Mouse (Mus musculus) midbrain, embryonic 14.5 days (tissue): Measurements from ENCODE around the gene Srrt. TPM values are rescaled to one million over a fixed set of nuclear protein-coding genes. Genes with fewer than 3 reads are reported as not detected.
"Not testable (repeated sequence)": the region's sequence is repeated elsewhere in the genome, so short reads cannot be mapped to it uniquely, and the experiment has no call there.

ENCODE experiments used
- ATAC-seq: fragments of 200-750 bp; cut with Nextera tagmentation; 2 replicates; pipeline ENCODE4 v1.8.0; 2017; ENCODE audit warnings: moderate number of reproducible peaks, moderate library complexity; ENCODE audit not compliant: low FRiP score, low TSS enrichment
- DNase-seq: peaks from one replicate; pipeline ENCODE4 v3.0.0-alpha.2; 2015
- H3K27ac ChIP-seq: fragments of 300-500 bp; sonication (generic); replicated peaks from 2 replicates; pipeline ENCODE4 v1.5.1; 2014; ENCODE audit warnings: mild to moderate bottlenecking, low read depth, low read length, moderate library complexity
- H3K27me3 ChIP-seq: fragments of 300-500 bp; sonication (generic); 2 replicates; pipeline ENCODE4 v1.6.1; 2014; ENCODE audit warnings: low read length, control low read depth, mixed read lengths; ENCODE audit not compliant: control insufficient read depth, insufficient read depth
- H3K36me3 ChIP-seq: fragments of 300-500 bp; sonication (generic); 2 replicates; pipeline ENCODE4 v1.6.1; 2014; ENCODE audit warnings: low read length, control low read depth; ENCODE audit not compliant: control insufficient read depth, insufficient read depth
- H3K4me1 ChIP-seq: fragments of 300-500 bp; sonication (generic); 2 replicates; pipeline ENCODE4 v1.6.1; 2014; ENCODE audit warnings: mild to moderate bottlenecking, antibody characterized with exemption, low read length, control low read depth; ENCODE audit not compliant: control insufficient read depth, insufficient read depth
- H3K4me2 ChIP-seq: fragments of 300-500 bp; sonication (generic); 2 replicates; pipeline ENCODE4 v1.6.1; 2014; ENCODE audit warnings: mild to moderate bottlenecking, low read length, moderate library complexity
- H3K4me3 ChIP-seq: fragments of 300-500 bp; sonication (generic); replicated peaks from 2 replicates; pipeline ENCODE4 v1.5.1; 2014; ENCODE audit warnings: low read depth, low read length
- H3K9ac ChIP-seq: fragments of 300-500 bp; sonication (generic); replicated peaks from 2 replicates; pipeline ENCODE4 v1.6.1; 2014; ENCODE audit warnings: mild to moderate bottlenecking, low read length, moderate library complexity
- H3K9me3 ChIP-seq: fragments of 300-500 bp; sonication (generic); 2 replicates; pipeline ENCODE4 v1.6.1; 2016; ENCODE audit warnings: low read length, control low read depth, mixed read lengths; ENCODE audit not compliant: control insufficient read depth
- WGBS: fragments of 180-500 bp; shearing (Covaris S2); extraction: QIAGEN DNeasy Blood & Tissue Kit; methylation state at CpG from one replicate; pipeline ENCODE4 v1.1.7; 2014; 5-methylcytosine and 5-hydroxymethylcytosine counted together
- polyA plus RNA-seq: library from polyadenylated mRNA; unstranded; fragments of >200 nt; fragmentation: Nextera tagmentation; extraction: Ambion mirVana; gene quantifications from 2 replicates; pipeline ENCODE4 v1.2.1, GENCODE M21; 2014

Srrt gene
- polyA plus RNA-seq, 1 experiment from 2014 or later: 95.9 TPM

DNA sequence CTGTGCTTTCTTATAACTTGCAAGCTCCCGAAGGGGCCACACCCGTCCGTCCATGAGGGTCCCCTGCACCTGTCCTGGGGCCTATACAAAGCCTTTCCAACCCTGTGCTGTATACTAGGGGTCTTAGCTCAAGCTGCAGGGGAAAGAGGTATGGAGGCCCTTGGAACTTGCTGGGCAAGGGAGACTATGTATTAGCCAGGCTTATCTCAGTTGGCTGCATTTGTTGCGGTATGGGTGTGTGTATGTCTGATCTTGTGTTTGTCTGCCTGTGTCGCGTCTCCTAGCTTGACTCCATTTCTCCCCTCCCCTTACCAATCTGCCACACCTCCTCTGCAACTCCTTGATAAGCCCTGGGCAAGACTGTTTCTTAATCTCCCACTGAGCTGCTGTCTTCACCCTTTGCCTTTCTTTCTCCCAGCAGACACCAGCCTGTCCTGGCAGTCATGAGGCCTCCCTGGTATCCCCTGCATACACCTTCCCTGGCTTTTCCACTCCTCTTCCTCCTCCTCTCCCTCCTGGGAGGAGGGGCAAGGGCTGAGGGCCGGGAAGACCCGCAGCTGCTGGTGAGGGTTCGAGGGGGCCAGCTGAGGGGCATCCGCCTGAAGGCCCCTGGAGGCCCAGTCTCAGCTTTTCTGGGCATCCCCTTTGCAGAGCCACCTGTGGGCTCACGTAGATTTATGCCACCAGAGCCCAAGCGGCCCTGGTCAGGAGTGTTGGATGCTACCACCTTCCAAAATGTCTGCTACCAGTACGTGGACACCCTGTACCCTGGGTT, 17.7 kb downstream of the Srrt start:
- Histone ChIP-seq H3K27me3 (peaks cover 23% of the 10 kb centered on the region), H3K4me3 (peak overlapping the region; percentile 50), H3K36me3 (no peaks in the 10 kb centered on the region), H3K4me1 (peaks cover 22% of the 10 kb centered on the region), H3K4me2 (peak overlapping the region; percentile 98), H3K9me3 (no peaks in the 10 kb centered on the region), H3K9ac (peak overlapping the region; percentile 39; the same call in 1 of the 2 replicates), H3K27ac (no peak overlapping the region)
- 54% methylated on average over 13 of the region's 13 CpGs for WGBS
- ATAC-seq: no peak
- DNase-seq: no peak

DNA sequence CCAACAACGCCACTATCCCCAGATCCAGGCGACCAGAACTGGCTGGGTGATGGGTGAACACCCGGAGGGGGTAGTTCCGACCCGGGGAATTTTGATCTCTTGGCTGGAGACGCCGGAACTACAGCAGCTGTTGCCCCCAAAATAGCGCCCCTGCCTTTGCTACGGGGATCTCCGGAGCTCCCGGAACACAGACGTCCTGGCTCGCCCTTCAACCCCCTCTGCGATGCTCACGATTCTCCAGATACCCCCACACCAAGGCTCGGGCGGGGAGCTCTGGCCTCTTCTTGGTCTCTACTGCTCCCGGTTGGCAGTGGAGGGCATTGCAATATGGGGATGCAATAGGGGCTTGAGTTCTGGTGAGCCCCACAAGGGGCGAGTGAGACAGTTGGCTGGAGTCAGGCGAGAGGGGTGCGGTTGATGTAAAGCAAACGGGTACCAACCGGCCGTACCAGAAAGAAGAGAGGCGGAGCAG, 18.4 kb downstream of the Srrt start:
- peaks cover 23% of the 10 kb centered on the region for H3K27me3 ChIP-seq
- no peak for ATAC-seq
- H3K4me1 ChIP-seq: peaks cover 20% of the 10 kb centered on the region; the same call in 1 of the 2 replicates
- peak overlapping the region; percentile 98 for H3K4me2 ChIP-seq
- peak overlapping the region; percentile 50 for H3K4me3 ChIP-seq
- no peaks in the 10 kb centered on the region for H3K36me3 ChIP-seq
- H3K9ac ChIP-seq: peak overlapping the region; percentile 39; the same call in 1 of the 2 replicates
- H3K9me3 ChIP-seq: no peaks in the 10 kb centered on the region
- H3K27ac ChIP-seq: no peak overlapping the region
- WGBS: 2% methylated on average over 25 of the region's 25 CpGs
- peak; percentile 75 for DNase-seq

DNA sequence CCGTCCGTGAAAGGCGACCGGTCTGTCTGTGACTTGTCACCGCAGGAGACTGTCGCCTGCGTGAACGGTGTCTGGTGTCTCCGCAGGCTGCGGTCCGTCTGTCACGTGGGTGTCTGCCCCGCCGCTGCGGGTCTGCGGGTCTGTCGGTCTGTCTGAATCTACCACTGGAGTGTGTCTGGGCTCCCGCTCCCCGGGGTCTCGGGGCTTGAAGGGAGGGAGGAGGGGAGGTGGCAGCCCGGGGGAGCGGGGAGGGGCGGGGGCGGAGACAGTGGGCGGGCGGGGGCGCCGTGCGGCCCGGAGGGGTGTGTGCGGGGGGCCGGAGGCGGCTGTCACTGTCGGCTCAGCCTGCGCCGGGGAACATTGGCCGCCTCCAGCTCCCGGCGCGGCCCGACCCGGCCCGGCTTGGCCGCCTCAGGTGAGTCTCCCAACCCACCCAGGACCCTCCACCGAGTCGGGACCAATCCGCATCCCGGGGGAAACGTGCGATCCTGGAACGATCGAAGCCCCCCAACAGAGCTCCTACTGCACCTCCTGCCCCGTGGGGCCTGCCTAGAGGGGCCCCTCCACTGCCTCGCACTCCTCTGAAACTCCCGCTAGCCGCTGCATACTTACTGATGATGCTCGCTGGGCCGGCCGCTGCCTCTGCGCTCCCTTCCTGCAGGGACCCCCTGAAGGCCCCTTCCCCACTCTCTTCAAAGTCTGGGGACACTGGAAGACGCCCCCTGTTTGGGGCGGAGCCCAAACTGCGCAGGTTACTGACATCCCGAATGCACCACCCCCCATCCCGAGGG, 19.3 kb downstream of the Srrt start:
- Histone ChIP-seq H3K9ac (peak overlapping the region; percentile 65), H3K4me1 (peaks cover 18% of the 10 kb centered on the region; the same call in 1 of the 2 replicates), H3K36me3 (no peaks in the 10 kb centered on the region), H3K4me2 (peak overlapping the region; percentile 98), H3K27ac (peak overlapping the region; percentile 53), H3K4me3 (peak overlapping the region; percentile 50), H3K27me3 (peaks cover 23% of the 10 kb centered on the region), H3K9me3 (no peaks in the 10 kb centered on the region)
- ATAC-seq (peak; percentile 18; the same call in 1 of the 2 replicates), DNase-seq (peak; percentile 62)
- under 1% methylated on average over 57 of the region's 65 CpGs for WGBS

DNA sequence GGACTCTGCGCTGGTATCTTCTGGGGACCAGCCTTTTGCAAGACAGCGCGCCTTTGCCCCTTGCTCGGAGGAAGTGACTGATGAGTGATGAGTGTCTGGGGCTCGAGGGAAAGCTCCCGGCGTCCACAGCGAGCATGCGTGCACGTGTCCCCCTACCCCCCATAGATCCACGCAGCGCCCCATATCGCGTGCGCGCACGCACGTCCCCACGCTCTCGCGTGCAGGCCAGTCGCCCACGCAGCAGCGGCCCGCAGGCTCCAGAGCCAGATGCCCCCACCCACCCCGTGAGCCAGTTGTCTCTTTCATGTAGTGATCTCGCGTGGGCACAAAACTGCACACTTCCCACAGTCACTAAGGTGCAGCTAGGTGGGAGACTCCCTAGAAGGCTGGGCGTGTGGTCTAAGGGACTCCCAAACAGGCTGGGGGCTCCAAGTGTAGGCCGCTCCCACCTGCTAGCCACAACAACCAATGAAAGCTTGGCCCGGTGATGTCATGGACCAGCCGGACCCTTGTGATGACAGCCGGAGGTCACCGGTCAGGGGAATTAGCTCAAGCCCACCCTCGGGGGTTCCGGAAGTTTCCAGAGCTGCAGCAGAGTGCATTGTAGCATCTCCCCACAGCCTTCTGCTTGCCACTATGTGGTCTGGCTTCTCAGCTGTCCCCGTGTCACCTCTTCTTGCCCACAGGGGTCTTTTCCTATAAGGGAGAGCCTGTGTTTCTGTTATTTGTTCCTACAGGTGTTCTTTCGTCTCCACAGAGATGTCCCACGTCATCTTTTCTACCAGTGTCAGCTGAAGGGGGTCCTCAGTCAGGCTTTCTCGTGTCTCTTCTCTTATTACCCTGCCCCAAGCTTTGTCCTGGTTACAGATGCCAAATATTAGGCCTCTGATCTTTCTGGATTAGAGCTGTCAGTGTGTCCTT, 20.2 kb downstream of the Srrt start, which contains the start of gene Ache:
TSS of gene Ache (plus strand) at position 488 of the 921 bp plus-strand sequence.
- no peaks in the 10 kb centered on the region for H3K36me3 ChIP-seq
- H3K27me3 ChIP-seq: peaks cover 22% of the 10 kb centered on the region
- peak within 1 kb of the TSS; percentile 98 for H3K4me2 ChIP-seq
- peak within 1 kb of the TSS; percentile 71 for H3K27ac ChIP-seq
- H3K4me1 ChIP-seq: peaks cover 12% of the 10 kb centered on the region; the same call in 1 of the 2 replicates
- H3K4me3 ChIP-seq: peak within 1 kb of the TSS; percentile 50
- H3K9me3 ChIP-seq: no peaks in the 10 kb centered on the region
- under 1% methylated on average over 40 of the region's 40 CpGs for WGBS
- peak; percentile 57 for ATAC-seq
- peak within 1 kb of the TSS; percentile 65 for H3K9ac ChIP-seq
- peak; percentile 81 for DNase-seq

DNA sequence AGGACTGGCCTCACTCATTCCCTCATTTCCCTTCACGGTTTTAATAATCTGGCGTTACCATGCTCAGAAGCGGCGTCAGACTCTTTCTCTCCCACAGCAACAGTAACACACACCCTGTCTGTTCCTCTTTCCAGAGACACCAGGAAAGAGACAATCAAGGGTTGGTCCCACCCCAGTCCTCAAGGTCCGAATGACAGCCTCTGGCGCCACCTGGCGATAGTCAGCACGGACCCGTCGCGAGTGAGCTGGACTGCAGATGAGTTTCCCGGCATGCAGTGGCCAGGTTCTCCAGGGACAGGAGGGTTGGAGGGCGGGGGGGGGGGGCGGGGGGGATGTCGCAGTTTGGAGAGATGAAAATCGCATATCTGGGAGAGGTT, 20.8 kb downstream of the Srrt start:
- WGBS: under 1% methylated on average over 16 of the region's 16 CpGs
- Histone ChIP-seq H3K27ac (peak overlapping the region; percentile 71), H3K9ac (peak overlapping the region; percentile 65; the same call in 1 of the 2 replicates), H3K27me3 (peaks cover 19% of the 10 kb centered on the region), H3K4me2 (peak overlapping the region; percentile 98), H3K36me3 (no peaks in the 10 kb centered on the region), H3K4me1 (peaks cover 12% of the 10 kb centered on the region; the same call in 1 of the 2 replicates), H3K9me3 (no peaks in the 10 kb centered on the region), H3K4me3 (peak overlapping the region; percentile 50)
- ATAC-seq: peak; percentile 79
- DNase-seq: peak; percentile 95

DNA sequence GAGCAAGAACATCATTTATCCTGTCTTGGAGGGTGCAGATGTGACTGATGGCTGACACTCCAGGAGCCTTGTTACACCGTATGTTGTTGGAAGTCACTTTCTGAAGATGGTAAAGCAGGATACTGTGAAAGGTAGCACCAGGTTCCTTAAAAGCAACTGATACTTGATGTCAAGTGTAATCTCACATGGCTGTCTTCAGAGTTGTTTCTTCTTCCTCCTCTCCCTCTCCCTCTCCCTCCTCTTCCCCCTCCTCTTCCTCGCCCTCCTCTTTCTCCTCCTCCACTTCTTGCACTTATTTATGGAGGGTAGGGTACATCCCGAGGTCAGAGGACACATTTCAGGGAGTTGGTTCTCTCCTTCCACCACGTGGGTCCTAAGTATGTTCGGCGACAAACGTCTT, 21.5 kb downstream of the Srrt start:
- H3K4me3 ChIP-seq: no peak overlapping the region
- no peaks in the 10 kb centered on the region for H3K9me3 ChIP-seq
- H3K9ac ChIP-seq: no peak overlapping the region; the same call in 1 of the 2 replicates
- no peak for DNase-seq
- H3K4me1 ChIP-seq: peaks cover 12% of the 10 kb centered on the region; the same call in 1 of the 2 replicates
- peak overlapping the region; percentile 98 for H3K4me2 ChIP-seq
- H3K27ac ChIP-seq: no peak overlapping the region
- 65% methylated on average over 7 of the region's 7 CpGs for WGBS
- no peak for ATAC-seq
- H3K36me3 ChIP-seq: no peaks in the 10 kb centered on the region
- peaks cover 19% of the 10 kb centered on the region for H3K27me3 ChIP-seq

DNA sequence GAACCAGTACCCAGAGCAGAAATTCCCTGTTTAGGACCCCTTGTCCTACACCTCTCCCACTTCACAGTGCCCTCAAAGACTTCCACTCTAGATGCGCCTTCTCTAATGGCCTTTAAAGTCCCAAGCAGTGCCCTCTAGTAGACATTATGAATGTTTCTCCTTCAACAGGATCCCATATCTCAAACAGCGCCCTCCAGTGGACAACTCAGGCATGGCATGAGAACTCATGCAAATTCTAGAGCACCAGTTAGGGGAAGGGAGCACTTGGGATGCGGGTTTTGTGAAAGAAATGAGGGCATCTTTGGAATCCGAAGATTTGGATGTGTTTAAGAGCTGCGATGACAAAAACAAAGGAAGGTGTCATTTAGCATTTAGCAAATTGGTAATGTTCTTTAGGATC, 22.4 kb downstream of the Srrt start:
- H3K4me3 ChIP-seq: no peak overlapping the region
- no peaks in the 10 kb centered on the region for H3K36me3 ChIP-seq
- H3K9ac ChIP-seq: no peak overlapping the region
- H3K4me1 ChIP-seq: peaks cover 12% of the 10 kb centered on the region; the same call in 1 of the 2 replicates
- H3K27ac ChIP-seq: no peak overlapping the region
- H3K9me3 ChIP-seq: no peaks in the 10 kb centered on the region
- H3K4me2 ChIP-seq: no peak overlapping the region
- WGBS: 66% methylated on average over 5 of the region's 5 CpGs
- peaks cover 12% of the 10 kb centered on the region for H3K27me3 ChIP-seq
- ATAC-seq (no peak), DNase-seq (peak; percentile 20)

DNA sequence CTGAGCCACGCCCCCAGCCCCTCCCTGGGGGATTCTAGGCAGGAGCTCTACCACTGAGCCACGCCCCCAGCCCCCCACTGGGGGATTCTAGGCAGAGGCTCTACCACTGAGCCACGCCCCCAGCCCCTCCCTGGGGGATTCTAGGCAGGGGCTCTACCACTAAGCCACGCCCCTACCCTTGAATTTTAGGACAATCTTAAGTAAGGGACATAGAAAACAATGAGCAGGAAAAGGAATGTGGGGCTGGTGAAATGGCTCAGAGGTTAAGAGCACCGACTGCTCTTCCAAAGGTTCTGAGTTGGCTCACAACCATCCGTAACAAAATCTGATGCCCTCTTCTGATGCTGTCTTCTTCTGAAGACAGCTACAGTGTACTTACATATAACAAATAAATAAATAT, 23.1 kb downstream of the Srrt start:
- not testable (repeated sequence) for H3K4me3 ChIP-seq, H3K4me2 ChIP-seq, ATAC-seq, H3K27me3 ChIP-seq, H3K36me3 ChIP-seq, H3K9me3 ChIP-seq, H3K27ac ChIP-seq, DNase-seq, H3K9ac ChIP-seq
- 85% methylated on average over 5 of the region's 6 CpGs for whole genome bisulfite sequencing
- peaks cover 11% of the 10 kb centered on the region; the same call in 1 of the 2 replicates for H3K4me1 ChIP-seq
